In genomic region chr16:92555051-92555450, GRCm38 (mm10) we compare ENCODE assay signal across 24 mouse cellular contexts.
DNase-seq lines count a peak whose midpoint lies in the region; ATAC-seq and TF ChIP-seq lines count a peak whose summit lies in the region.
"Had no signal": no experiment of that assay in that cellular context is flagged by ENCODE, and none has a peak within 500 bp of the region (broad histone marks: within the 10 kb centered on the region; RNA-seq: fewer than 3 reads in every experiment).

No protein-coding gene starts in this region.

- ATAC-seq in hindbrain, embryonic 11.5 days (ENCODE audit: low FRiP score): no peak
- ATAC-seq: activated CD4-positive, CD25-positive, alpha-beta regulatory T cell, adult 4 months; CD4-positive, CD25-positive, alpha-beta regulatory T cell, adult 4 months; Patski had no signal

- H3K27me3 ChIP-seq in MEL (ENCODE audit: control insufficient read depth in 1 of 2, insufficient read depth in 2 of 2, low read length in 2 of 2): peaks cover 0 to 2% of the 10 kb centered on the region in 2 experiments
- H3K27me3 ChIP-seq in hindbrain, embryonic 11.5 days (ENCODE audit: control insufficient read depth, insufficient read depth, low read length): no peaks in the 10 kb centered on the region
- H3K27me3 ChIP-seq: Patski had no signal

- H3K36me3 ChIP-seq in MEL (ENCODE audit: control insufficient read depth in 1 of 2, insufficient read depth in 2 of 2, low read length in 2 of 2): peaks cover 0 to 18% of the 10 kb centered on the region in 2 experiments; a peak in 2 of 4 replicates
- no peaks in the 10 kb centered on the region for H3K36me3 ChIP-seq in hindbrain, embryonic 11.5 days (ENCODE audit: control insufficient read depth, insufficient read depth, low read length)
- H3K36me3 ChIP-seq: G1E had no signal

- 95% methylated on average over 1 of the region's 1 CpGs for WGBS in hindbrain, embryonic 11.5 days

- no peak for TF ChIP-seq RAD21 in MEL (IDR thresholded peaks at IDR 0.05; ENCODE audit: low read depth, low read length)

- H3K27ac ChIP-seq in MEL (ENCODE audit: control insufficient read depth, low read depth, low read length): no peak overlapping the region
- H3K27ac ChIP-seq in hindbrain, embryonic 11.5 days (ENCODE audit: low read depth, low read length): no peak overlapping the region

- TF ChIP-seq CTCF in MEL (IDR thresholded peaks at IDR 0.05 in 2 of 3, conservative IDR thresholded peaks at IDR 0.05 in 1 of 3; ENCODE audit: control insufficient read depth in 1 of 3, insufficient read depth in 1 of 3, low read depth in 2 of 3, low read length in 3 of 3, poor library complexity in 1 of 3, severe bottlenecking in 1 of 3): no peak

- TF ChIP-seq EP300 in MEL (IDR thresholded peaks at IDR 0.05; ENCODE audit: low read depth in 1 of 2, low read length in 2 of 2): no peak

- H3K9me3 ChIP-seq in MEL (replicated peaks; ENCODE audit: insufficient read depth, low read length): no peaks in the 10 kb centered on the region
- H3K9me3 ChIP-seq in hindbrain, embryonic 11.5 days (ENCODE audit: control insufficient read depth, low read length): no peaks in the 10 kb centered on the region
- H3K9me3 ChIP-seq: G1E had no signal

- H3K4me1 ChIP-seq in MEL (ENCODE audit: control insufficient read depth in 1 of 2, insufficient read depth in 2 of 2, low read length in 2 of 2): peaks cover 0 to 31% of the 10 kb centered on the region in 2 experiments; a peak in 2 of 4 replicates
- H3K4me1 ChIP-seq in hindbrain, embryonic 11.5 days (replicated peaks; ENCODE audit: control insufficient read depth, insufficient read depth, low read length): no peaks in the 10 kb centered on the region

- DNase-seq in adrenal gland, postnatal 10 days: peak; percentile 57
- no peak for DNase-seq in adrenal gland, adult 8-10 months
- DNase-seq in adrenal gland, postnatal 14 days: peak; percentile 46
- DNase-seq in adrenal gland, postnatal 4 days (ENCODE audit: low spot score in 2 of 2): no peak
- DNase-seq in MEL (ENCODE audit: low read depth, low spot score) (peak; percentile 17), adipocyte (ENCODE audit: low spot score) (peak; percentile 63)
- no peak for DNase-seq in hindbrain, embryonic 11.5 days (ENCODE audit: low spot score)
- DNase-seq in Muller cell, postnatal 12 days (ENCODE audit: inconsistent ontology term): no peak
- DNase-seq: adrenal gland, adult 2 months; adrenal gland, postnatal 25 days; B cell, adult 2 months; cerebellum, adult 11 months; cerebellum, adult 11-12 months; cerebellum, adult 18-20 months; cerebellum, adult 2 months; cerebellum, adult 8-10 months; cerebellum, adult 9-10 months; cerebellum, adult 9-11 months; cerebellum, postnatal 10 days; cerebellum, postnatal 14 days had no signal

- no peak for TF ChIP-seq POLR2A in MEL (IDR thresholded peaks at IDR 0.05; ENCODE audit: control insufficient read depth in 1 of 2, insufficient read depth in 1 of 2, low read depth in 1 of 2, low read length in 2 of 2, poor library complexity in 1 of 2)

- no peak overlapping the region for H3K4me3 ChIP-seq in MEL (ENCODE audit: control insufficient read depth in 1 of 2, insufficient read depth in 1 of 2, low read depth in 2 of 2, low read length in 2 of 2)
- H3K4me3 ChIP-seq in hindbrain, embryonic 11.5 days (ENCODE audit: low read depth, low read length): no peak overlapping the region

- no peaks in the 10 kb centered on the region for H3K79me2 ChIP-seq in MEL (ENCODE audit: control insufficient read depth, insufficient read depth, low read length, poor library complexity)

- no peak overlapping the region for H3K9ac ChIP-seq in MEL (ENCODE audit: control insufficient read depth, low read depth, low read length, poor library complexity, severe bottlenecking)
- no peak overlapping the region for H3K9ac ChIP-seq in hindbrain, embryonic 11.5 days (ENCODE audit: low read depth, low read length)

- no peak overlapping the region for H3K4me2 ChIP-seq in hindbrain, embryonic 11.5 days (replicated peaks; ENCODE audit: low read depth, low read length)

TF ChIP-seq in MEL, 35 proteins besides CTCF, POLR2A, EP300 and RAD21:
- no peak for TF ChIP-seq USF2 (IDR thresholded peaks at IDR 0.05; ENCODE audit: borderline replicate concordance in 1 of 2, insufficient read depth in 1 of 2, low read depth in 1 of 2, low read length in 2 of 2)
- no peak for TF ChIP-seq NRF1 (IDR thresholded peaks at IDR 0.05; ENCODE audit: insufficient read depth, low read depth, low read length, poor library complexity, severe bottlenecking)
- no peak for TF ChIP-seq BHLHE40 (IDR thresholded peaks at IDR 0.05; ENCODE audit: borderline replicate concordance, low read depth, low read length)
- TF ChIP-seq GABPA (IDR thresholded peaks at IDR 0.05; ENCODE audit: low read depth, low read length): no peak
- TF ChIP-seq MEF2A (IDR thresholded peaks at IDR 0.05; ENCODE audit: extremely low read depth, insufficient replicate concordance, low read depth, low read length, poor library complexity, severe bottlenecking): no peak
- TF ChIP-seq MYB (IDR thresholded peaks at IDR 0.05; ENCODE audit: low read depth, low read length): no peak
- no peak for TF ChIP-seq JUND (IDR thresholded peaks at IDR 0.05; ENCODE audit: low read depth, low read length)
- no peak for TF ChIP-seq TBP (IDR thresholded peaks at IDR 0.05; ENCODE audit: low read depth, low read length)
- TF ChIP-seq ZC3H11A (IDR thresholded peaks at IDR 0.05; ENCODE audit: low read depth, low read length): no peak
- no peak for TF ChIP-seq UBTF (IDR thresholded peaks at IDR 0.05; ENCODE audit: borderline replicate concordance, insufficient read depth, low read depth, low read length)
- TF ChIP-seq MAFK (IDR thresholded peaks at IDR 0.05; ENCODE audit: borderline replicate concordance, low read depth, low read length): no peak
- no peak for TF ChIP-seq CHD2 (IDR thresholded peaks at IDR 0.05; ENCODE audit: low read length)
- no peak for TF ChIP-seq SMC3 (IDR thresholded peaks at IDR 0.05; ENCODE audit: low read depth, low read length)
- TF ChIP-seq MAX (IDR thresholded peaks at IDR 0.05; ENCODE audit: low read length): no peak
- no peak for TF ChIP-seq ETS1 (IDR thresholded peaks at IDR 0.05; ENCODE audit: low read depth, low read length)
- TF ChIP-seq RCOR1 (IDR thresholded peaks at IDR 0.05; ENCODE audit: low read depth, low read length): no peak

Comparison
In these comparisons a context has a peak if more than half of its experiments do, and no peak if none do; other contexts are left out.
1. DNase-seq: peak in adrenal gland, postnatal 10 days (single experiment), adrenal gland, postnatal 14 days (single experiment), MEL (single experiment) and adipocyte (single experiment); none in adrenal gland, adult 8-10 months (single experiment), adrenal gland, postnatal 4 days (0 of 2), hindbrain, embryonic 11.5 days (single experiment) and Muller cell, postnatal 12 days (single experiment).